Mouse (Mus musculus) neural tube, embryonic 14.5 days (tissue): Measurements from ENCODE around the gene Ypel5. TPM values are rescaled to one million over a fixed set of nuclear protein-coding genes. Genes with fewer than 3 reads are reported as not detected.

Experiments
- ATAC-seq: fragments of 200-750 bp; cut with Nextera tagmentation; 2 replicates; pipeline ENCODE4 v1.8.0; 2017; ENCODE audit warnings: low read depth, mild to moderate bottlenecking, moderate TSS enrichment, moderate library complexity
- H3K27ac ChIP-seq: fragments of 300-500 bp; sonication (generic); 2 replicates; pipeline ENCODE4 v1.5.1; 2014; ENCODE audit warnings: low read depth, mild to moderate bottlenecking, control low read depth, low read length, moderate library complexity, mixed read lengths
- H3K27me3 ChIP-seq: fragments of 300-500 bp; sonication (generic); 2 replicates; pipeline ENCODE4 v1.6.1; 2014; ENCODE audit warnings: low read length; ENCODE audit not compliant: control insufficient read depth, insufficient read depth
- H3K36me3 ChIP-seq: fragments of 300-500 bp; sonication (generic); 2 replicates; pipeline ENCODE4 v1.6.1; 2014; ENCODE audit warnings: low read length, mixed read lengths; ENCODE audit not compliant: control insufficient read depth, insufficient read depth
- H3K4me1 ChIP-seq: fragments of 300-500 bp; sonication (generic); 2 replicates; pipeline ENCODE4 v1.6.1; 2014; ENCODE audit warnings: low read length; ENCODE audit not compliant: control insufficient read depth, insufficient read depth
- H3K4me2 ChIP-seq: fragments of 300-500 bp; sonication (generic); 2 replicates; pipeline ENCODE4 v1.6.1; 2014; ENCODE audit warnings: mild to moderate bottlenecking, low read depth, low read length, control low read depth
- H3K4me3 ChIP-seq: fragments of 300-500 bp; sonication (generic); 2 replicates; pipeline ENCODE4 v1.5.1; 2014; ENCODE audit warnings: low read depth, low read length, control low read depth, mixed read lengths
- H3K9ac ChIP-seq: fragments of 300-500 bp; sonication (generic); replicated peaks from 2 replicates; pipeline ENCODE4 v1.6.1; 2014; ENCODE audit warnings: low read depth, mild to moderate bottlenecking, control low read depth, low read length, mixed read lengths
- H3K9me3 ChIP-seq: fragments of 300-500 bp; sonication (generic); 2 replicates; pipeline ENCODE4 v1.6.1; 2016; ENCODE audit warnings: low read length; ENCODE audit not compliant: control insufficient read depth
- WGBS: fragments of 180-500 bp; shearing (Covaris S2); extraction: QIAGEN DNeasy Blood & Tissue Kit; methylation state at CpG from one replicate; pipeline ENCODE4 v1.1.7; 2014; 5-methylcytosine and 5-hydroxymethylcytosine counted together
- polyA plus RNA-seq: library from polyadenylated mRNA; unstranded; fragments of >200 nt; fragmentation: Nextera tagmentation; extraction: Ambion mirVana; gene quantifications from 2 replicates; pipeline ENCODE4 v1.2.1, GENCODE M21; 2014

Gene Ypel5
- polyA plus RNA-seq, 1 experiment from 2014 or later = 131 TPM

DNA sequence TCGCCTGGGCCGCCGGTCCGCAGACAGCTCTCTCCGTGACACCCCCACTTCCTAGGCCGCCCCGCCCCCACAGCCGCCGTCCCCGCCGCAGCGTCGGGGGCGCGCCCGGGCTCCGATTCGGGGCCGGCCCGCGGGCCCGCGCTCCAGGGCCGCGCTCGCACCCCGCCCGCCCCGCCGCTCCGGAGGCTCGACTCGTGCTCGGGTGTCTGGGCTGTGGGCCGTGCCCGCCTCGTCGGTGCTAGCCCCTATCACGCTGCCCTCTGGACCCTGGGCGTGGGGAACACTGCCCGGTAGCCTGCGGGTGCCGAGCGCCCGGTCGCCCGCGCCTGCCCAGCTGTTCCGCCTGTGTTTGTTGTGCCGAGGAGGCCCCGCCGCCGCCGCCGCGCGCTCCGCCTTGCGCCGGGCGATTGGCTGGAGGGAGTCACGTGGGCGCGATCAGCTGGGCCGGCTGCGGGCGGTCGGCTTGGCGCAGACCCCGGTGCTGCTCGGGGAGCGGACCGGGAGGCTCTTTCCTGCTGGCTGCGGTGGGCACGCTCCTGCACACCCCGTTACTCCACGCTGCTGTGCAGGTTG is 973 bp downstream of the Ypel5 start:
- Histone ChIP-seq H3K4me2 (peak overlapping the region; percentile 59), H3K9me3 (no peaks in the 10 kb centered on the region), H3K4me3 (peak overlapping the region; percentile 93), H3K27me3 (no peaks in the 10 kb centered on the region), H3K4me1 (peaks cover 10% of the 10 kb centered on the region; the same call in 1 of the 2 replicates), H3K9ac (peak overlapping the region; percentile 98), H3K27ac (peak overlapping the region; percentile 99), H3K36me3 (no peaks in the 10 kb centered on the region)
- peak; percentile 66 for ATAC-seq
- under 1% methylated on average over 52 of the region's 77 CpGs for whole genome bisulfite sequencing

DNA sequence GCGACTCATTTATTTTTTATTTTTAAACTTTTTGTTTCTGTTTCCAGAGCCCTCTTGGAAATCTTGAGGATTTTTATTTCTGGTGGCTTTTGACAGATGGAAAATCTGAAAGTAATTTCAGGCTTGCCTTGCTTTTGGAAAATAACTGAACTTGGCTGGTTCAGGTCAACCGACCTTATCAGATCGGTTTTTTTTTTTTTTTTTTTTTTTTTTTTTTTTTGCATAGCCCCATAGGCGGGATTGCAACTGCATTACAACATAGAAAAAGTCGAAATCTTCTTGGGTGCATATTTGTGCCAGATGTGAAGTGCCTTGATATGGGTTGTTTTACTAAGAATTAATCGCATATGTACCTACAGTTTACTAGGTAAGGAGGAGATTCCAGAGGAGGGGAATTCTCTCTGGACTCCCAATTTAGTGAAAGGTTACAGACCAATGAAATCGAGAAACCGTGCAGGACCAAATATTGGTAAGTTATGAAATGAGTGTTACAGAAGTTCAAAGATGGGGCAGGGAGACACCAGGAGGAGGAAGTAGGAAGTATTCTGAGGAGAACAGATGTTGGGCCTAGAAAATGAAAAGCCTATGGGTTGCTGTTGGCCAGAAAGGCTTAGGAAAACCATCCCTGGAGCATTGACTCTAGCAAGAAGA is 1.7 kb downstream of the Ypel5 start:
- ATAC-seq = no peak
- 23% methylated on average over 8 of the region's 8 CpGs for WGBS
- Histone ChIP-seq H3K9ac (peak overlapping the region; percentile 98), H3K9me3 (no peaks in the 10 kb centered on the region), H3K4me2 (peak overlapping the region; percentile 59), H3K4me3 (peak overlapping the region; percentile 93), H3K27me3 (no peaks in the 10 kb centered on the region), H3K36me3 (no peaks in the 10 kb centered on the region), H3K27ac (peak overlapping the region; percentile 99), H3K4me1 (peaks cover 10% of the 10 kb centered on the region; the same call in 1 of the 2 replicates)

GRCm38 (mm10) chr17:72839000-72839399 is 2.7 kb downstream of the Ypel5 start:
- H3K9ac ChIP-seq = no peak overlapping the region
- H3K4me1 ChIP-seq = peaks cover 10% of the 10 kb centered on the region; the same call in 1 of the 2 replicates
- no peak overlapping the region for H3K27ac ChIP-seq
- 92% methylated on average over 2 of the region's 2 CpGs for WGBS
- H3K36me3 ChIP-seq = no peaks in the 10 kb centered on the region
- no peak overlapping the region for H3K4me2 ChIP-seq
- ATAC-seq = no peak
- H3K9me3 ChIP-seq = no peaks in the 10 kb centered on the region
- no peak overlapping the region for H3K4me3 ChIP-seq
- no peaks in the 10 kb centered on the region for H3K27me3 ChIP-seq

- H3K36me3 ChIP-seq = peaks cover 3% of the 10 kb centered on the region; the same call in 1 of the 2 replicates
- no peak overlapping the region for H3K27ac ChIP-seq
- H3K4me1 ChIP-seq = 0 out of 2 replicates have a peak, but pooled peaks cover 4% of the 10 kb centered on the region
- 96% methylated on average over 6 of the region's 6 CpGs for WGBS
- H3K4me2 ChIP-seq = no peak overlapping the region
- H3K9ac ChIP-seq = no peak overlapping the region
- no peaks in the 10 kb centered on the region for H3K9me3 ChIP-seq
- no peak overlapping the region for H3K4me3 ChIP-seq
- H3K27me3 ChIP-seq = no peaks in the 10 kb centered on the region
- no peak for ATAC-seq
Observed at GRCm38 (mm10) chr17:72844393-72844792, 8.1 kb downstream of the Ypel5 start.

DNA sequence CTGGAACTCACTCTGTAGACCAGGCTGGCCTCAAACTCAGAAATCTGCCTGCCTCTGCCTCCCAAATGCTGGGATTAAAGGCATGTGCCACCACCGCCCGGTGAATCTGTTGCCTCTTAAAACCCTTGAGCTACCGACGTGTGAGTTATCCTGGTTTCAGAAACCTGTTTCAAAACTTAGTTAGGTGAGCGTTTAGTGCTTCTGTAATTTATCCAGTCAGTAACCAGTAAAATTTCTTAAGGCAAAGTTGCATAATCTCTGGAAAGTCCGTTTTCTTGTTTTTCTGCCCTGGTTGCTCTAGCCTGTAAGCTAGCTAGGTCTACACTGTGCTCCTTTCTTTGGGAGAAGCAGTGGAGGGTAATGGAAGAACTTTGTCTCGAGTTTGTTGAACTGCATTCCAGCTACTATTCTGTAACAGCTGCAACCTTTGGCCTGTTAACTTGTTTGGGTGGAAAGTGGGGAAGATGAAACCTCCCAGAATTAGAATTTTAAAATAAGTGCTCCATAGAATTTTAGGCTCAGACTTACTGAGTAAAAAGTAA is 8.8 kb downstream of the Ypel5 start:
- Histone ChIP-seq H3K9me3 (no peaks in the 10 kb centered on the region), H3K4me3 (no peak overlapping the region), H3K36me3 (peaks cover 3% of the 10 kb centered on the region; the same call in 1 of the 2 replicates), H3K4me2 (no peak overlapping the region), H3K27me3 (no peaks in the 10 kb centered on the region), H3K27ac (no peak overlapping the region), H3K9ac (no peak overlapping the region), H3K4me1 (no peaks in the 10 kb centered on the region)
- ATAC-seq = no peak
- WGBS = 92% methylated on average over 7 of the region's 7 CpGs

GRCm38 (mm10) chr17:72845521-72845920 is 9.3 kb downstream of the Ypel5 start:
- no peak overlapping the region for H3K9ac ChIP-seq
- H3K4me1 ChIP-seq = no peaks in the 10 kb centered on the region
- no peak overlapping the region for H3K27ac ChIP-seq
- no peaks in the 10 kb centered on the region for H3K9me3 ChIP-seq
- H3K27me3 ChIP-seq = no peaks in the 10 kb centered on the region
- H3K4me3 ChIP-seq = no peak overlapping the region
- no peak for ATAC-seq
- peaks cover 5% of the 10 kb centered on the region; the same call in 1 of the 2 replicates for H3K36me3 ChIP-seq
- no peak overlapping the region for H3K4me2 ChIP-seq

GRCm38 (mm10) chr17:72855298-72855697 is 19.0 kb downstream of the Ypel5 start:
- WGBS = 85% methylated on average over 1 of the region's 1 CpGs
- H3K4me3 ChIP-seq = no peak overlapping the region
- no peak overlapping the region for H3K9ac ChIP-seq
- ATAC-seq = no peak
- H3K36me3 ChIP-seq = 0 out of 2 replicates have a peak, but pooled peaks cover 3% of the 10 kb centered on the region
- H3K27me3 ChIP-seq = no peaks in the 10 kb centered on the region
- H3K4me2 ChIP-seq = no peak overlapping the region
- H3K9me3 ChIP-seq = no peaks in the 10 kb centered on the region
- H3K27ac ChIP-seq = no peak overlapping the region
- H3K4me1 ChIP-seq = no peaks in the 10 kb centered on the region

- peak; percentile 80; the same call in 1 of the 2 replicates for ATAC-seq
- Histone ChIP-seq H3K4me2 (no peak overlapping the region), H3K4me1 (no peaks in the 10 kb centered on the region), H3K9me3 (no peaks in the 10 kb centered on the region), H3K27ac (no peak overlapping the region), H3K4me3 (no peak overlapping the region), H3K36me3 (no peaks in the 10 kb centered on the region), H3K27me3 (no peaks in the 10 kb centered on the region), H3K9ac (no peak overlapping the region)
- 65% methylated on average over 13 of the region's 13 CpGs for WGBS
Observed at GRCm38 (mm10) chr17:72857677-72858633, 21.7 kb downstream of the Ypel5 start.
